Mouse (Mus musculus) olfactory bulb, adult 2 months (tissue): ENCODE measurements around the gene Sugt1. TPM values are rescaled to one million over a fixed set of nuclear protein-coding genes. Genes with fewer than 3 reads are reported as not detected.

Experiments
- H3K27ac ChIP-seq: fragments of 200-500 bp; 2 replicates; pipeline ENCODE4 v1.5.1; 2012; ENCODE audit warnings: low read depth, low read length; ENCODE audit not compliant: insufficient read depth
- H3K4me1 ChIP-seq: fragments of 200-500 bp; 2 replicates; pipeline ENCODE4 v1.6.1; 2012; ENCODE audit warnings: low read length; ENCODE audit not compliant: control insufficient read depth, insufficient read depth
- H3K4me3 ChIP-seq: fragments of 200-500 bp; 2 replicates; pipeline ENCODE4 v1.5.1; 2012; ENCODE audit warnings: mild to moderate bottlenecking, low read depth, low read length, moderate library complexity; ENCODE audit not compliant: insufficient read depth
- CTCF ChIP-seq: fragments of 200-500 bp; IDR thresholded peaks from 2 replicates; pipeline ENCODE4 v1.5.1; 2012; ENCODE audit warnings: low read depth, mild to moderate bottlenecking, low read length, moderate library complexity; ENCODE audit not compliant: insufficient read depth
- POLR2A ChIP-seq: fragments of 200-500 bp; IDR thresholded peaks from 2 replicates; pipeline ENCODE4 v1.6.1; 2012; ENCODE audit warnings: mild to moderate bottlenecking, low read depth, low read length, moderate library complexity; ENCODE audit not compliant: insufficient read depth
- WGBS: fragments of 180-500 bp; shearing (Covaris S2); methylation state at CpG from one replicate; pipeline ENCODE4 v1.1.7; 2018; 5-methylcytosine and 5-hydroxymethylcytosine counted together
- polyA plus RNA-seq: library from polyadenylated mRNA; stranded (reverse); fragments of >200 nt; gene quantifications from 2 replicates; pipeline ENCODE4 v1.2.4, GENCODE M21; 2012; ENCODE audit warnings: low replicate concordance; ENCODE audit not compliant: missing spikeins, insufficient read depth, insufficient read length

Sugt1 gene
- not detected in 2 replicates for polyA plus RNA-seq

- TF ChIP-seq CTCF (no peak), POLR2A (no peak; the same call in none of the 2 replicates)
- WGBS, result under 1% methylated on average over 60 of the region's 60 CpGs
- peak within 1 kb of the TSS; percentile 56 for H3K4me3 ChIP-seq
- H3K4me1 ChIP-seq, result peaks cover 2% of the 10 kb centered on the region; the same call in 1 of the 2 replicates
- H3K27ac ChIP-seq, result peak within 1 kb of the TSS; percentile 92
Observed at GRCm38 (mm10) chr14:79587139-79587851, at the start of gene Sugt1. Gene Sugt1 (plus strand): TSS chr14:79587691.

GRCm38 (mm10) chr14:79537921-79538320 lies 49.6 kb upstream of the Sugt1 start:
- H3K27ac ChIP-seq, result no peak overlapping the region
- H3K4me1 ChIP-seq, result no peaks in the 10 kb centered on the region
- no peak for TF ChIP-seq POLR2A
- TF ChIP-seq CTCF, result no peak

DNA sequence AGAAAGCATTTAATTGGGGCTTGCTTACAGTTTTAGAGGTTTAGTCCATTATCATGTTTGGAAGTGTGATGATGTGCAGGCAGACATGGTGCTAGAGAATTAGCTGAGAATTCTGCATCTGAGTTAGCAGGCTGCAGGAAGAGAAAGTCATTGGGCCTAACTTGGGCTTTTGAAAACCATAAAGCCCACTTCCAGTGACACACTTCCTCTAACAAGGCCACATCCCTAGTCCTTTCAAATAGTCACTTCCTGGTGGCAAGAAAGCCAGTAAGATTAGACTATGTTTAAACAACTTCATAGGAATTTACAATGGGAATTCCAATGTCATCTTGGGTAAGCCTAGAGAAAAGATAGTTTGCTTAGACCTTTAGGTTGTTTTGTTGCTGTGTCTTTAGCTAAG lies 45.9 kb upstream of the Sugt1 start:
- H3K27ac ChIP-seq, result no peak overlapping the region
- no peak for TF ChIP-seq POLR2A
- TF ChIP-seq CTCF, result no peak
- no peaks in the 10 kb centered on the region for H3K4me1 ChIP-seq
- H3K4me3 ChIP-seq, result no peak overlapping the region

More at GRCm38 (mm10) chr14:79537921-79538320, 49.6 kb upstream of the Sugt1 start:
- H3K4me3 ChIP-seq, result no peak overlapping the region

GRCm38 (mm10) chr14:79549343-79549742 lies 38.1 kb upstream of the Sugt1 start:
- no peak for TF ChIP-seq CTCF
- TF ChIP-seq POLR2A, result no peak
- WGBS, result 59% methylated on average over 7 of the region's 7 CpGs
- Histone ChIP-seq H3K4me1 (no peaks in the 10 kb centered on the region), H3K4me3 (no peak overlapping the region), H3K27ac (no peak overlapping the region)

DNA sequence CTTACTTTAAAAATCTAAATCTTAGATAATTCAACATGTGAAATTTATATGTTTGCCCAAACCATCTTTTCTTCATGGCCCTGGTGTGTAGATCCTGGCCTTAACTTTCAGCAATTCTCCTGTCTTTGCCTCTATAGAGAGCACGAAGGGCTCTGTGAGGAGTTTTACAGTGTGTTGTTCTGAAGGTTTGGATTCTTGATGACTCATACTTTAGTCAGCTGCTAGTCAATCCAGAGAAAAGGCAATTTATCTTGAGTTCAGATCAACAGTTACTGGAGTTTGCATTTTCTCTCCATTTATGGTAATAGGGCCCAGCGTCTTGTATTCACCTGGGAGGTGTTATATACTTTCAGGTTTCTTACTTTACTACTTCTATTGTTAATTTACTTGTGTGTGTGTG lies 35.6 kb upstream of the Sugt1 start:
- H3K27ac ChIP-seq, result no peak overlapping the region
- 92% methylated on average over 2 of the region's 2 CpGs for WGBS
- TF ChIP-seq CTCF, result no peak

DNA sequence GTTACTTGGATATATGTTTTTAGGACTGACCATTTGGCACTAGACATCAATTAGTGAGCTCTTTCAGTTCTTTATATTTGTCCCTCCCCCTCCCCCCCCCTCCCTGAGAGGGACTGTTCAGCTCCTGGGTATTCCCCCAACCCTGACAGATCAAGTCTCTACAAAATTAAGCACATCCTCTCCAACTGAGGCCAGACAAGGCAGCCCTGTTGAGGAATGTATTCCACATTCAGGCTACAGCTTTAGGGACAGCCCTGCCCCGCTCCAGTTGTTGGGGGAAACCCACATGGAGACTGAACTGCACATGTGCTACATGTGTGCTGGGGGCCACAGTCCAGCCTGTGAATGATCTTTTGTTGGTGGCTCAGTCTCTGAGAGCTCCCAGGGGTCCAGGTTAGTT lies 34.6 kb upstream of the Sugt1 start:
- no peak for TF ChIP-seq CTCF
- no peak for TF ChIP-seq POLR2A
- Histone ChIP-seq H3K4me1 (no peaks in the 10 kb centered on the region), H3K4me3 (no peak overlapping the region), H3K27ac (no peak overlapping the region)
- 90% methylated on average over 1 of the region's 1 CpGs for WGBS

More for the DNA sequence above, 35.6 kb upstream of the Sugt1 start:
- Histone ChIP-seq H3K4me1 (no peaks in the 10 kb centered on the region), H3K4me3 (no peak overlapping the region)

- 90% methylated on average over 1 of the region's 1 CpGs for WGBS
Observed at GRCm38 (mm10) chr14:79557796-79558195, 29.7 kb upstream of the Sugt1 start.

DNA sequence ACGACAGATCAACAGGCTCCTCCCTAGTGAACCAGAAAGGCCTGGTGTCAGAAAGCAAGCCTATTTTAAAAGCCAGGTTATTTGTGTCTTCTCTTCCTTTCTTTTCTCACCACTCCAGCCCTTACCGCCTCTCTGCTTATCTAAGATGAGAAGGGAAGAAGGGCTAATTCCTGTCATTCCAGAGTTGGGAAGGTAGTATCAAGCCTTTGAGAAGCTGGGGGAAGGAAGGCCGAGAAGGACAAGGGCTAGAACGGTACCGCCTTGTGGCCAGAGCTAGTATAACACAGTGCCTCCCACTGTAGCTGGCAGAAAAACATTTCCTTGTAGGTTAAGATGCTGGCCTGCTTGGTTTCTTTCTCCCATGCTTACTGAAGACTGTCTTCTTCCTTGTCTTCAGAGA lies 24.7 kb upstream of the Sugt1 start:
- 27% methylated on average over 5 of the region's 5 CpGs for WGBS
- no peaks in the 10 kb centered on the region for H3K4me1 ChIP-seq
- no peak overlapping the region for H3K4me3 ChIP-seq
- H3K27ac ChIP-seq, result no peak overlapping the region
- no peak for TF ChIP-seq POLR2A
- TF ChIP-seq CTCF, result no peak

More at GRCm38 (mm10) chr14:79557796-79558195, 29.7 kb upstream of the Sugt1 start:
- H3K27ac ChIP-seq, result no peak overlapping the region
- TF ChIP-seq CTCF (no peak), POLR2A (no peak)
- H3K4me1 ChIP-seq, result no peaks in the 10 kb centered on the region
- H3K4me3 ChIP-seq, result no peak overlapping the region

- H3K4me1 ChIP-seq, result no peaks in the 10 kb centered on the region
- no peak overlapping the region for H3K27ac ChIP-seq
- WGBS, result 76% methylated on average over 6 of the region's 6 CpGs
- no peak for TF ChIP-seq POLR2A
- H3K4me3 ChIP-seq, result no peak overlapping the region
Observed at GRCm38 (mm10) chr14:79564784-79565183, 22.7 kb upstream of the Sugt1 start.

DNA sequence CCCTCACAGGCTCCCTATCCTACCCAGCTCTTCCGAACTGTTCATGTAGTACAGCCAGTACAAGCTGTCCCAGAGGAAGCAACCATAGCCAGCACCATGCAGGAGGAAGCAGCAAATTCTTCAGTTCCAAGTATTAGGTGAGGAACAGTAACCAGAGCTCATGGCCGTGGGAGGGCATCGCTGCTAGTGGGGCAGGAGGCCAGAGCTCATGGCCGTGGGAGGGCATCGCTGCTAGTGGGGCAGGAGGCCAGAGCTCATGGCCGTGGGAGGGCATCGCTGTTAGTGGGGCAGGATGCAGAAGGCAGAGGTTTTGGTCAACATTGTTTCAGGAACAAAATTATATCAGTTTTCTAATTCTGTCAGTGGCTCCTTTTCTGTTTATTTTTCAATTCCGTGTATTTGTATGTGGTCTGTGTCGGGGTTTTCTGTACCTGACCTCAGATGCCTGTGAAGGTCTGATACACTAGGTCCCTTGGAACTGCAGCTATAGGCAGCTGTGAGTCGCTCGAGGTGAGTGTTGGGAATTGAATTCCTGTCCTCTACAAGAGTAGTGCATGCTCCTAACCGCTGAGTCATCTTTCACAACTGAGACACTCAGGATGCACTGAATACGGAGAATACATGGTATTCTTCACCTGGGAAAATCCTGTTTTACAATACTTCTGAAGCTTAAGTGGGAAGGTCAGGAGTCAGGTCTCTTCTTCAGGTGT lies 13.9 kb upstream of the Sugt1 start:
- Histone ChIP-seq H3K4me3 (no peak overlapping the region), H3K27ac (no peak overlapping the region), H3K4me1 (no peaks in the 10 kb centered on the region)
- WGBS, result 94% methylated on average over 13 of the region's 13 CpGs
- no peak for TF ChIP-seq CTCF
- no peak for TF ChIP-seq POLR2A
